Mouse (Mus musculus): ENCODE data around the gene Oas1d.
"Not testable (repeated sequence)": the region's sequence is repeated elsewhere in the genome, so short reads cannot be mapped to it uniquely, and the experiment has no call there.

The Oas1d gene

GRCm38 (mm10) chr5:120914204-120914603 is at the start of gene Oas1d:
TSS of gene Oas1d (plus strand) at chr5:120914536.
- DNase-seq (ENCODE audit: low read depth), result peak; percentile 12

- DNase-seq (ENCODE audit: low read depth), result peak; percentile 76
Measured at GRCm38 (mm10) chr5:120865336-120865860, 48.9 kb upstream of the Oas1d start.

- DNase-seq (ENCODE audit: low read depth), result no peak
Measured at GRCm38 (mm10) chr5:120869436-120870015, 44.8 kb upstream of the Oas1d start.

GRCm38 (mm10) chr5:120870081-120870480 is 44.3 kb upstream of the Oas1d start:
- no peak for DNase-seq (ENCODE audit: low read depth)

GRCm38 (mm10) chr5:120870782-120871181 is 43.6 kb upstream of the Oas1d start:
- DNase-seq (ENCODE audit: low read depth), result no peak

GRCm38 (mm10) chr5:120871469-120871868 is 42.9 kb upstream of the Oas1d start:
- DNase-seq (ENCODE audit: low read depth), result no peak

GRCm38 (mm10) chr5:120876839-120877238 is 37.5 kb upstream of the Oas1d start:
- DNase-seq (ENCODE audit: low read depth), result not testable (repeated sequence)

GRCm38 (mm10) chr5:120877407-120877806 is 36.9 kb upstream of the Oas1d start:
- DNase-seq (ENCODE audit: low read depth), result not testable (repeated sequence)

- not testable (repeated sequence) for DNase-seq (ENCODE audit: low read depth)
Measured at GRCm38 (mm10) chr5:120878803-120879202, 35.5 kb upstream of the Oas1d start.

GRCm38 (mm10) chr5:120881681-120882080 is 32.7 kb upstream of the Oas1d start:
- DNase-seq (ENCODE audit: low read depth), result not testable (repeated sequence)

GRCm38 (mm10) chr5:120887413-120887812 is 26.9 kb upstream of the Oas1d start, which contains the start of gene Oas1g:
TSS of gene Oas1g (minus strand) at chr5:120887613.
- DNase-seq (ENCODE audit: low read depth), result not testable (repeated sequence)

GRCm38 (mm10) chr5:120887831-120888230 is 26.5 kb upstream of the Oas1d start:
- no peak for DNase-seq (ENCODE audit: low read depth)

GRCm38 (mm10) chr5:120888294-120888815 is 26.0 kb upstream of the Oas1d start:
- not testable (repeated sequence) for DNase-seq (ENCODE audit: low read depth)

- no peak for DNase-seq (ENCODE audit: low read depth)
Measured at GRCm38 (mm10) chr5:120890026-120890425, 24.3 kb upstream of the Oas1d start.

- no peak for DNase-seq (ENCODE audit: low read depth)
Measured at GRCm38 (mm10) chr5:120890991-120891390, 23.3 kb upstream of the Oas1d start.

GRCm38 (mm10) chr5:120891566-120892242 is 22.6 kb upstream of the Oas1d start:
- not testable (repeated sequence) for DNase-seq (ENCODE audit: low read depth)

GRCm38 (mm10) chr5:120892243-120892660 is 22.1 kb upstream of the Oas1d start:
- DNase-seq (ENCODE audit: low read depth), result no peak

- not testable (repeated sequence) for DNase-seq (ENCODE audit: low read depth)
Measured at GRCm38 (mm10) chr5:120893866-120894265, 20.5 kb upstream of the Oas1d start.

- DNase-seq (ENCODE audit: low read depth), result not testable (repeated sequence)
Measured at GRCm38 (mm10) chr5:120894692-120895091, 19.6 kb upstream of the Oas1d start.

- no peak for DNase-seq (ENCODE audit: low read depth)
Measured at GRCm38 (mm10) chr5:120895231-120895900, 19.0 kb upstream of the Oas1d start.

- no peak for DNase-seq (ENCODE audit: low read depth)
Measured at GRCm38 (mm10) chr5:120898307-120898706, 16.0 kb upstream of the Oas1d start.

GRCm38 (mm10) chr5:120898726-120899125 is 15.6 kb upstream of the Oas1d start:
- DNase-seq (ENCODE audit: low read depth), result no peak
